Mouse (Mus musculus) spleen, embryonic (tissue): ENCODE results near the gene Awat1.

Source experiments
- CTCF ChIA-PET: fragments of 350-600 bp; sonication (Branson Sonifier 250); formaldehyde crosslinking; loops from one replicate; lab custom pipeline; 2022; lab: Charles Lee

Gene Awat1

GRCm38 (mm10) chrX:100571951-100572350 lies at the start of gene Awat1:
TSS of gene Awat1 (plus strand) at chrX:100572251.
- CTCF ChIA-PET, result no interaction called here

- CTCF ChIA-PET, result no interaction called here
These were observed 47.6 kb upstream of the Awat1 start, which contains the start of gene Dgat2l6 for GRCm38 (mm10) chrX:100524471-100524870. TSS of gene Dgat2l6 (plus strand) at chrX:100524838.

GRCm38 (mm10) chrX:100556026-100556425 lies 16.0 kb upstream of the Awat1 start:
- CTCF ChIA-PET, result no interaction called here

- CTCF ChIA-PET, result no interaction called here
These were observed 6.4 kb upstream of the Awat1 start for GRCm38 (mm10) chrX:100565696-100566095.

GRCm38 (mm10) chrX:100594791-100595190 lies 22.7 kb downstream of the Awat1 start, which contains the start of gene P2ry4:
TSS of gene P2ry4 (minus strand) at chrX:100594869.
- CTCF ChIA-PET, result no interaction called here

GRCm38 (mm10) chrX:100597439-100597838 lies 25.4 kb downstream of the Awat1 start:
- CTCF ChIA-PET, result no interaction called here

GRCm38 (mm10) chrX:100599755-100600154 lies 27.7 kb downstream of the Awat1 start:
- CTCF ChIA-PET, result no interaction called here

- CTCF ChIA-PET, result no interaction called here
These were observed 33.3 kb downstream of the Awat1 start, which contains the start of gene Arr3 for GRCm38 (mm10) chrX:100605314-100605713. TSS of gene Arr3 (plus strand) at chrX:100605497.

GRCm38 (mm10) chrX:100618488-100618887 lies 46.4 kb downstream of the Awat1 start:
- CTCF ChIA-PET, result interaction anchor here (0.7 kb wide), 2 partner anchors 56 to 120 kb away, joined by 3 to 14 read pairs; no protein-coding TSS in a partner anchor

- CTCF ChIA-PET, result no interaction called here
These were observed 49.3 kb downstream of the Awat1 start for GRCm38 (mm10) chrX:100621366-100621765.

GRCm38 (mm10) chrX:100624242-100624641 lies 52.2 kb downstream of the Awat1 start:
- CTCF ChIA-PET, result no interaction called here

- CTCF ChIA-PET, result no interaction called here
These were observed 53.1 kb downstream of the Awat1 start for GRCm38 (mm10) chrX:100625146-100625545.

GRCm38 (mm10) chrX:100625546-100625801 lies 53.4 kb downstream of the Awat1 start, which contains the start of gene Kif4:
TSS of gene Kif4 (plus strand) at chrX:100625737.
- CTCF ChIA-PET, result no interaction called here

GRCm38 (mm10) chrX:100625802-100626793 lies 54.0 kb downstream of the Awat1 start, which contains the start of gene Pdzd11:
TSS of gene Pdzd11 (minus strand) at chrX:100626568.
- CTCF ChIA-PET, result interaction anchor here (0.5 kb wide), 1 partner anchor 14 kb away, joined by 4 read pairs; no protein-coding TSS in a partner anchor
